Mouse (Mus musculus) intestine, embryonic 15.5 days (tissue): ENCODE data around the gene Rab26. TPM values are rescaled to one million over a fixed set of nuclear protein-coding genes. Genes with fewer than 3 reads are reported as not detected.

Experiments used
- ATAC-seq: fragments of 200-750 bp; cut with Nextera tagmentation; 2 replicates; pipeline ENCODE4 v1.8.0; 2017; ENCODE audit warnings: moderate TSS enrichment, moderate library complexity
- H3K27ac ChIP-seq: fragments of 300-500 bp; sonication (generic); 2 replicates; pipeline ENCODE4 v1.5.1; 2015; ENCODE audit warnings: mild to moderate bottlenecking, inconsistent platforms
- H3K27me3 ChIP-seq: fragments of 300-500 bp; sonication (generic); replicated peaks from 2 replicates; pipeline ENCODE4 v1.6.1; 2015; ENCODE audit warnings: inconsistent platforms
- H3K36me3 ChIP-seq: fragments of 300-500 bp; sonication (generic); 2 replicates; pipeline ENCODE4 v1.6.1; 2015; ENCODE audit warnings: inconsistent platforms
- H3K4me1 ChIP-seq: fragments of 300-500 bp; sonication (generic); replicated peaks from 2 replicates; pipeline ENCODE4 v1.6.1; 2015; ENCODE audit warnings: inconsistent platforms
- H3K4me2 ChIP-seq: fragments of 300-500 bp; sonication (generic); replicated peaks from 2 replicates; pipeline ENCODE4 v1.6.1; 2015; ENCODE audit warnings: mild to moderate bottlenecking, inconsistent platforms
- H3K4me3 ChIP-seq: fragments of 300-500 bp; sonication (generic); replicated peaks from 2 replicates; pipeline ENCODE4 v1.5.1; 2015; ENCODE audit warnings: inconsistent platforms
- H3K9ac ChIP-seq: fragments of 300-500 bp; sonication (generic); 2 replicates; pipeline ENCODE4 v1.6.1; 2015; ENCODE audit warnings: inconsistent platforms
- H3K9me3 ChIP-seq: fragments of 300-500 bp; sonication (generic); 2 replicates; pipeline ENCODE4 v1.6.1; 2016; ENCODE audit warnings: inconsistent platforms
- WGBS: fragments of 180-500 bp; shearing (Covaris S2); methylation state at CpG from one replicate; pipeline ENCODE4 v1.1.7; 2015; 5-methylcytosine and 5-hydroxymethylcytosine counted together
- polyA plus RNA-seq: library from polyadenylated mRNA; unstranded; fragments of >200 nt; fragmentation: Nextera tagmentation; extraction: Ambion mirVana; gene quantifications from 2 replicates; pipeline ENCODE4 v1.2.1, GENCODE M21; 2015

Rab26 gene
- polyA plus RNA-seq, 1 experiment from 2014 or later = 5.2 TPM

DNA sequence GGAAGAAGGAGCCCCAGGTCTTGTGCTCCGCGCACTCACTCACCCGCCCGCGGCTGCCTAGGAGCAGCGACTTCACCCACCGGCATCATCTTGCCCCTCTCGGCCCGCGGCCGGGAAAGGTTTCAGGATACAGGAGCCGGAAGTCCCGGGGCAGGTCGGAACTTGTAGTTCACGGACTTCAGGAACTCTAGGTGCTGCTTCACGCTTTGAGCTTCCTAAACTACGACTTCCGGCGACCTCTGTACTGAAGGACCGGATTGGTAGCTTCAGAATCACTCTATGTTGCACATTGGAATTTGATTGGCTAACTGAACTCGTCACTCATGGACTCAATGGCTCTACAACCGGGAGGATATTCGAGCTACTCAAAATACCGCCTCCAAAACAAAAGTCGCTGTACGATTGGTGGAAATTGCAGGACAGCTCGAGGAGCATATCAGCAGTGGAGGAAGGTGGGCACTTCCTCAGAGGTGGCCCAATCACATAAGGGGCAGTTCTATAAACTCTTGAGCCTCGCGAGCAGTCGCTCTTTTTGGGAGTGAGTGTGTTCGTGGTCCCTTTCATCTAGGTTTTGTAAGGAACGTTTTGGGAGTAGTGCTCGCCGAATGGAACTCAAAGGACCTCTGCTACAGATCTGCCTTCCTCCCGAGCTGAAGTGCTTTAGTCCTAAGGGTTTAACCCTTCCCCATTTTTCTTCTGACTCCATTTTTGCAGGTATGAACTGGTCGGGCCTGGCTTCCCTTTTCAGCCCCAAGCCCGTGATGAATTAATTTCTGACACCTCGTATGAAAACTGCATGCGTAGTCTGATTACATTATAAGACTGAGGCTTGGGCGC is 6.1 kb downstream of the Rab26 start, which contains the start of gene Traf7:
TSS of gene Traf7 (minus strand) at position 216 of the 837 bp plus-strand sequence.
- no peaks in the 10 kb centered on the region for H3K36me3 ChIP-seq
- WGBS = under 1% methylated on average over 40 of the region's 40 CpGs

DNA sequence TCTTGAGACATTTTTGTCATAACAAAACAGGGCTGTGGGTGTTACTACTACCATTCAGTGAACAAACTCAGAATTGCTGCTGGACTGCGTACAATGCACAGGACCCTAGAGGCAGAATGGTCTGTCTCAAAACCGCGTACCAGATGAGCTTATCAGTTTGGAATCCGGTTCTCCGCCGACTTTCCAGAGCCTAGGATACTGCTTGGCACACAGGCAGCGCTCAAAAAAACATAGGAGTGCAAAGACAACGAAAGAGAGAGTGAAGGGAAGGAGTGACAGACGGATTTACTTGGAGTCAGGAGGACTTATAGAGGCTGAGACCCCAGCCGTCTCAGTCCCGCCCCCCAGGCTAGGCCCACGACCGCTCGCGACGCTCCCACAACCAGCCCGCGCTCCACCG is 6.7 kb downstream of the Rab26 start:
- no peaks in the 10 kb centered on the region for H3K9me3 ChIP-seq
- ATAC-seq = peak; percentile 4; the same call in 1 of the 2 replicates
- H3K27ac ChIP-seq = peak overlapping the region; percentile 85
- H3K27me3 ChIP-seq = no peaks in the 10 kb centered on the region
- peak overlapping the region; percentile 96 for H3K9ac ChIP-seq
- peak overlapping the region; percentile 98 for H3K4me3 ChIP-seq
- 0% methylated on average over 17 of the region's 19 CpGs for WGBS
- H3K36me3 ChIP-seq = no peaks in the 10 kb centered on the region
- peak overlapping the region; percentile 61 for H3K4me2 ChIP-seq
- H3K4me1 ChIP-seq = peaks cover 48% of the 10 kb centered on the region

More for the DNA sequence above, 6.1 kb downstream of the Rab26 start, which contains the start of gene Traf7:
- peaks cover 54% of the 10 kb centered on the region for H3K4me1 ChIP-seq
- peak within 1 kb of the TSS; percentile 98 for H3K4me3 ChIP-seq
- H3K27me3 ChIP-seq = no peaks in the 10 kb centered on the region
- no peaks in the 10 kb centered on the region for H3K9me3 ChIP-seq
- peak within 1 kb of the TSS; percentile 85 for H3K27ac ChIP-seq
- peak within 1 kb of the TSS; percentile 96 for H3K9ac ChIP-seq
- ATAC-seq = peak; percentile 97
- peak within 1 kb of the TSS; percentile 67 for H3K4me2 ChIP-seq

DNA sequence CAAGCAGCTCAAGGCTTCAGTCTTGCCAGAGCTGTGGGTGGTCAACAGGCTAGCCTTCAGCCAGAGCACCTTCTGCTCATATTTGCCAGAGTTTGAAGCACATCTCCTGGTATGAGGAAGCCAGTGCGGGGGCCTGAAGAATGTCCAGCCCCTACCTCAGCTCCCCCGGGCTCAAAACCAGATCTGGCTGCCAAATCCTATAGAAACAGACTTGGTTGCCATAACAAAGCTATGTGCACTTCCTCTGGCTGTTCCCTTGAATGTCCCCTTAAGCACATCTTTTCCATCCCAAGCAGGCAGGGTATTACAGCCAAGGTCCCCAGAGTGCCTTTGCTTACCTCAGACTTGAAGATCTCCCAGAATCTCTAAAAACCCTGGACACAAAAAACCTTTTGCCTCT is 9.3 kb downstream of the Rab26 start:
- 42% methylated on average over 2 of the region's 2 CpGs for WGBS
- no peak for ATAC-seq
- Histone ChIP-seq H3K4me2 (peak overlapping the region; percentile 22), H3K27me3 (no peaks in the 10 kb centered on the region), H3K4me1 (peaks cover 29% of the 10 kb centered on the region), H3K27ac (peak overlapping the region; percentile 36; the same call in 1 of the 2 replicates), H3K9ac (0 out of 2 replicates have a peak overlapping the region, but pooled peaks have one; percentile 17), H3K4me3 (no peak overlapping the region), H3K9me3 (no peaks in the 10 kb centered on the region), H3K36me3 (no peaks in the 10 kb centered on the region)

DNA sequence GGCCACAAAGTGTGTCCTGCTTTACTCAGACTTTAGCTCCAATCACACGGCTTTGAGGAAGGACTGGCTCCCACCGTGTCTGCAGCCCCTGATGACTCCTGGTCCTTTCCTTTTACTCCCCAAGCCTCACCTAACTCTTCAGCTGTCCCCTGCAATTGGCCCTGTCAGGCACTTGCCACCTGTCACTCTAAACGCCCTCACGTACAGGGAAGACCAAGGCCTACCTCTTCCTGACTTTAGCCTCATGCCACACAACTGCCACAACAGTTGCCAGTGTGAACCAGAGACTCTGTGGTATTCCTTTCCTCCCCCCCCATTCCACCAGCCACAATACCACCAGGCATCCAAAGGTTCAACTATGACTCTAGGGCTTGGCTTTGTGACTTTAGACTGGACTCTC is 13.6 kb downstream of the Rab26 start:
- H3K4me3 ChIP-seq = no peak overlapping the region
- no peak for ATAC-seq
- peaks cover 21% of the 10 kb centered on the region; the same call in 1 of the 2 replicates for H3K36me3 ChIP-seq
- H3K27me3 ChIP-seq = no peaks in the 10 kb centered on the region
- H3K9me3 ChIP-seq = no peaks in the 10 kb centered on the region
- H3K27ac ChIP-seq = no peak overlapping the region
- 81% methylated on average over 4 of the region's 4 CpGs for WGBS
- H3K4me2 ChIP-seq = no peak overlapping the region
- H3K9ac ChIP-seq = no peak overlapping the region
- H3K4me1 ChIP-seq = peaks cover 10% of the 10 kb centered on the region

DNA sequence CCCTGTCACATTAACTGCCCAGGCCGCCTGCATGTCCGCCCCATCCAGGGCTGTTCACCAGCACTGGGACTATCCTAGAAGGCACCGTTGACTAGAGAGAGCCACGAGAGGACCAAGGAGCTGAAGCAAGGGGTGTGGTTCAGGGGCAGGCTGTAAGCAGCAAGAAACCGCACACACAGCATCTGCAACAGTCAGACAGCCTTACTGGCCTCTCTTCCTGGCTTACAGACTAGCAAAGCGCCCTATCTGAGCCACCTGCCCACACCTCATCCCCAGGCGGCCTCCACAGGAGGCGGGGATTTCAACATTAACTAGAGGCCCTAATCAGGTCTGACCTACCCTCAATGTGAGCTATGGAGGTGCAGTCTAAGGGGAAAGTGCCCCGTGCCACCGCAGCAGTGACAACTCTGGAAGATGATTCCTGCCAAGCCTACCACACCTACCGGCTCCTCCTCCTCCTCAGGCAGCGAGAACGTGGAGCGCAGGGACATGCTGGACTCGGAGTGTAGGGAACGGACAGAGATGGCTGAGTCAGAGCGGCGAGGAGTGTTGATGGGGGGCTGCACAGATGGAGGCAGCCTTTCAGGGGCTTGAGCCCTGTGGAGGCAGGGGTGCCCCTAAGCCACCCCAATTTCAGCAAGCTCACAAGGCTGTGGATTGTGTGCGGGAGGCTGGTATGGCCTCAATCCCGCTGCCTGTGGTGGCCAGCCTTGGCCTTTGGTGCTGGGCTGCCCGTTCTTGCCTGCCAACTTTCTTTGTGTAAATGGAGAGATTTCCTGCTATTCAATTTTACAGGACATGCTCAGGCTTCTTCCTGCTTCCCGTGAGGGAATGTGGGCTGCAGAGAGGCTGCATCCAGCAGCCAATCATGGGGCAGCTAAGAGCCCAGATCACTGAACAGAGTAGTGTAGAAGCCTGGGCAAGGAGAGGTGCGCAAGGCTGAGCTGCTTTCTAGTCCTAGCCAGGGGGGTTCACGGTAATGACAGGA is 19.4 kb downstream of the Rab26 start:
- H3K4me3 ChIP-seq = no peak overlapping the region
- WGBS = 83% methylated on average over 24 of the region's 24 CpGs
- H3K27ac ChIP-seq = no peak overlapping the region
- H3K4me1 ChIP-seq = no peaks in the 10 kb centered on the region
- no peaks in the 10 kb centered on the region for H3K9me3 ChIP-seq
- H3K9ac ChIP-seq = no peak overlapping the region
- peak; percentile 15; the same call in 1 of the 2 replicates for ATAC-seq
- H3K4me2 ChIP-seq = peak overlapping the region; percentile 22
- H3K27me3 ChIP-seq = no peaks in the 10 kb centered on the region
- peaks cover 65% of the 10 kb centered on the region for H3K36me3 ChIP-seq

DNA sequence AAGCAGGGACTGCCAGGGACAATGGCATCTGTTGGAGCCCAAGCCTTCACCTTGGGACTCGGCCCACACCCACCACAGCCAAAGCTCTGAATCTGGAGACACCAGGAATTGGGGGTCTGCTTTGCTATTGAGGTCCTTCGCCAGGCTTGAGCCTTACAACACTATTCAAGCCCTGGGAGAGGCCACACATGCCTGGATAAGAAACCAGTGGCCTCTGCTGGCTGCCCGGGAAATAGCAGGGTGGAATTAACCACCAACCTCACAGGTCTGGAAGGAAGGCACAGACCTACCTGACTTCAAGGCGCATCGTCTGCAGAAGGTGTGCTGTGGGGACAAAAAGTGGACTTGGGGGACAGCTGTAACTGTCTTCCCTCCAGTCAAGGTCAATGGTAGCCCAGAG is 20.4 kb downstream of the Rab26 start:
- peak overlapping the region; percentile 22; the same call in 1 of the 2 replicates for H3K4me2 ChIP-seq
- no peaks in the 10 kb centered on the region for H3K9me3 ChIP-seq
- ATAC-seq = peak; percentile 58
- 48% methylated on average over 5 of the region's 5 CpGs for WGBS
- no peak overlapping the region for H3K27ac ChIP-seq
- no peak overlapping the region for H3K9ac ChIP-seq
- peaks cover 65% of the 10 kb centered on the region for H3K36me3 ChIP-seq
- H3K27me3 ChIP-seq = no peaks in the 10 kb centered on the region
- no peaks in the 10 kb centered on the region for H3K4me1 ChIP-seq
- H3K4me3 ChIP-seq = no peak overlapping the region

DNA sequence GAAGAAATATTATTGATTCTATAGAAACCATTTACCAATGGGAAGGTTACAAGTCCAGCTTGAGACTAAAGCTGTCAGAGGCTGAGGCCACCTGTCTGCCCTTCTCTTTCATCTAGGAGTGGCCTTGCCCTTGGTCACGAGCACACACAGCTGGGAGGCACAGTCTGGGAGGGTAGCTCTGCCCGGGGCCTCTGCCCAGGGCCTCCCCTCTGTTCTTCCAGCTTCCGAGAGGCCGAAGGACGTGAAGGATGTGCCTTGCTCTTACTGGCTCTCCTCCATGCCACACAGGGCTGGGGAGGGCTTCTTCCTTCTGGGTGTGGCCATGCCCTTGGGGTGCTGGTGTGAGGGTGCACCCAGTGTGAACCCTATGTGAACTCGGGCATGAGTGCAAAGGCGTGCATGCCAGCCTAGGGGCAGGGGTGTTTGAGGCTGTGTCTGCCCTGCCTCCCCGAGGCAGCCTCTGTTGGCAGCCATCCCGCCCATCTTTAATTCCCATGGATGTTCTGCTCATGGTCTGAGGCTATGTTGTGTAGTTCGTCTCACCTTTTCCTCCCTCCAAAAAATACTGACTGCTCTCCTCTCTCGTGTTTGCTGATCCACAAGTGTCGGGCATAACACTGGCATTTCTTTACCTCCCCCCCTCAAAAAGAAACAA is 26.1 kb downstream of the Rab26 start:
- WGBS = 81% methylated on average over 12 of the region's 12 CpGs
- peaks cover 11% of the 10 kb centered on the region for H3K4me1 ChIP-seq
- H3K9me3 ChIP-seq = no peaks in the 10 kb centered on the region
- no peak overlapping the region for H3K4me2 ChIP-seq
- no peaks in the 10 kb centered on the region for H3K27me3 ChIP-seq
- H3K27ac ChIP-seq = no peak overlapping the region
- H3K9ac ChIP-seq = no peak overlapping the region
- peak; percentile 32 for ATAC-seq
- H3K4me3 ChIP-seq = no peak overlapping the region
- H3K36me3 ChIP-seq = peaks cover 28% of the 10 kb centered on the region

DNA sequence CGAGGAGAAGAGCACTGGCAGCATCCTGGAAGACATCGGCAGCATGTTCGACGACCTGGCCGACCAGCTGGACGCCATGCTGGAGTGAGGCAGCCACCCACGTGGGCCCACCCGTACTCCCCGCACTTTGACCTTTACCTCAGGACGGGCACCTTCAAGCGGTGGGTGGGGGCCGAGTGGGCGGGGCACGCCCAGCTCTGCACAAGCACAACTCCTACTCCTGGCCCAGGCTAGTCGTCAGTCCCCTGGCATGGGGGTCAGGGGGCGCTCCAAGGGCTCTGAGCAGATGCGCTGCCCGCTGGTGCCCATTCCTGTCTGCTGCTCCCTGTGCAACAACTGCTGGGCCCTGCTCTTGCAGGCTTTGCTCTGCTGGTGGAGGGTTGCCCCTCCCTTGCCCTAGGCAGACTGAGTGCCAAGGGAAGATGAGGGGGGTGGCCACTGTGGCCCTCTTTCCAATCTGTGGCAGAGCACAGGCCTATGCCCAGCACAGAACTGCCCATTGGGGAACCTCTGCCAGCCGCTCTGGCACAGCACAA is 26.8 kb downstream of the Rab26 start:
- Histone ChIP-seq H3K27me3 (no peaks in the 10 kb centered on the region), H3K36me3 (peaks cover 24% of the 10 kb centered on the region), H3K9me3 (no peaks in the 10 kb centered on the region), H3K27ac (no peak overlapping the region), H3K9ac (no peak overlapping the region), H3K4me2 (peak overlapping the region; percentile 47), H3K4me1 (peaks cover 11% of the 10 kb centered on the region), H3K4me3 (no peak overlapping the region)
- peak; percentile 68 for ATAC-seq
- 43% methylated on average over 19 of the region's 19 CpGs for WGBS

DNA sequence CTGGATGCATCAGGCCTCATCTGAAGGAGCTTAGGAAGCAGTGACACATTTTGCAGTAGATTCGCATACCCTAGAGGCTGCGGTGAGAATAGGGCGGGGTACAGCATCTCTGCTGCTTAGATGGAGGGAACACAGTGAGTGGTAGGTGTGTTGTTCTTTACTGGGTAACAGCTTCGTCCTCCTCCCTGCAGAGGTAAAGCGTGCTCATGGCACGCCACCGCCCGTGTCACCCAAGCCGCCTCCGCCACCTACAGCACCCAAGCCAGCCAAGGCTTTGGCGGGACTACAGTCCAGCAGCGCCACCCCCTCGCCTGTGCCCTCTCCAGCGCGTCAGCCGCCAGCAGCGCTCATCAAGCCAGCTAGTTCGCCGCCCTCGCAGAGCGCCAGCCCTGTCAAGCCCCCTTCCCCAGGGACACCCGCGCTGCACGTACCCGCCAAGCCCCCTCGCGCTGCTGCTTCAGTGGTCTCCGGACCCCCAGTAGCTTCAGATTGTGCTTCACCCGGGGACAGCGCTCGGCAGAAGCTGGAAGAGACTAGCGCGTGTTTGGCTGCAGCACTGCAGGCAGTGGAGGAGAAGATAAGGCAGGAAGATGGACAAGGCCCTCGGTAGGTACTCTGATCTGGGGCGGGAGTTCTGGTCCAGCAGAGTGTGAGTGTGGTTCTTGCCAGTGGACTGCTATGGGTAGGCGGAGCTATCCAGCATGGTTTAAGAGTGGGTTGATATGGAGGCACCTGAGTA is 27.5 kb downstream of the Rab26 start:
- no peak overlapping the region for H3K27ac ChIP-seq
- peak; percentile 49 for ATAC-seq
- no peaks in the 10 kb centered on the region for H3K9me3 ChIP-seq
- WGBS = 35% methylated on average over 36 of the region's 36 CpGs
- peaks cover 18% of the 10 kb centered on the region for H3K36me3 ChIP-seq
- H3K9ac ChIP-seq = no peak overlapping the region
- no peaks in the 10 kb centered on the region for H3K27me3 ChIP-seq
- peaks cover 11% of the 10 kb centered on the region for H3K4me1 ChIP-seq
- no peak overlapping the region for H3K4me3 ChIP-seq
- H3K4me2 ChIP-seq = peak overlapping the region; percentile 47

DNA sequence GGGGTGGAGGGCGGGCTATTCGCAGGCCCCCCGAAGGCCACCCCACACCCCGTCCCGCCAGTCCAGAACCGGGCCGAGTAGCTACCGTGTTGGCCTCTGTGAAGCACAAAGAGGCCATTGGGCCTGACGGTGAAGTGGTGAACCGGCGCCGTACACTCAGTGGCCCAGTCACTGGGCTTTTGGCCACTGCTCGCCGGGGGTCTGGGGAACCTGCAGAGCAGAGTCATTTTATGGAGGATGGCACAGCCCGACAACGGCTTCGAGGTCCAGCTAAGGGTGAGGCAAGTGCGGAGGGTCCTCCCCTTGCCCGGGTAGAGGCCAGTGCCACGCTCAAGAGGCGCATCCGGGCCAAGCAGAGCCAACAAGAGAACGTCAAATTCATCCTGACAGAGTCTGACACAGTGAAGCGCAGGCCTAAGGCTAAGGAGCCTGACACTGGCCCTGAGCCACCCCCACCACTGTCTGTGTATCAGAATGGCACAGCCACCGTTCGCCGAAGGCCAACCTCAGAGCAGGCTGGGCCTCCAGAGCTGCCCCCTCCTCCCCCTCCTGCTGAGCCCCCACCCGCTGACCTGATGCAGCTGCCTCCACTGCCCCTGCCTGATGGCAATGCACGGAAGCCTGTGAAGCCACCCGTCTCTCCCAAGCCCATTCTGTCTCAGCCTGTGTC is 28.6 kb downstream of the Rab26 start:
- no peak overlapping the region for H3K27ac ChIP-seq
- H3K4me3 ChIP-seq = no peak overlapping the region
- WGBS = 91% methylated on average over 30 of the region's 30 CpGs
- H3K4me1 ChIP-seq = peaks cover 11% of the 10 kb centered on the region
- H3K27me3 ChIP-seq = no peaks in the 10 kb centered on the region
- no peak overlapping the region for H3K4me2 ChIP-seq
- no peaks in the 10 kb centered on the region for H3K9me3 ChIP-seq
- no peak for ATAC-seq
- peaks cover 11% of the 10 kb centered on the region for H3K36me3 ChIP-seq
- H3K9ac ChIP-seq = no peak overlapping the region
